36 mouse cellular contexts compared by ENCODE assay signal in genomic region chr14:118142283-118142682, GRCm38 (mm10).
"Had no signal": no experiment of that assay in that cellular context is flagged by ENCODE, and none has a peak within 500 bp of the region (broad histone marks: within the 10 kb centered on the region; RNA-seq: fewer than 3 reads in every experiment).

No protein-coding gene starts in this region.

- H3K27me3 ChIP-seq: heart, embryonic 12.5 days; heart, embryonic 13.5 days; heart, embryonic 15.5 days; hindbrain, embryonic 12.5 days; hindbrain, embryonic 13.5 days; hindbrain, embryonic 15.5 days; intestine, embryonic 15.5 days; kidney, embryonic 15.5 days had no signal

- H3K9ac ChIP-seq: heart, embryonic 12.5 days; heart, embryonic 13.5 days; heart, embryonic 15.5 days; hindbrain, embryonic 12.5 days; hindbrain, embryonic 13.5 days; hindbrain, embryonic 14.5 days; hindbrain, embryonic 15.5 days; intestine, embryonic 15.5 days; kidney, embryonic 15.5 days had no signal

- H3K27ac ChIP-seq: heart, embryonic 10.5 days; heart, embryonic 13.5 days; heart, embryonic 15.5 days; hindbrain, embryonic 10.5 days; hindbrain, embryonic 12.5 days; hindbrain, embryonic 13.5 days; hindbrain, embryonic 14.5 days; hindbrain, embryonic 15.5 days; hindbrain, postnatal 0 days; intestine, embryonic 15.5 days; kidney, embryonic 15.5 days; kidney, postnatal 0 days; layer of hippocampus, adult 2 months; left cerebral cortex, adult 2 months had no signal

- H3K9me3 ChIP-seq: heart, embryonic 10.5 days; heart, embryonic 12.5 days; heart, embryonic 13.5 days; heart, embryonic 15.5 days; hindbrain, embryonic 10.5 days; hindbrain, embryonic 12.5 days; hindbrain, embryonic 13.5 days; hindbrain, embryonic 15.5 days; intestine, embryonic 15.5 days; kidney, embryonic 15.5 days had no signal

- H3K4me3 ChIP-seq: heart, embryonic 10.5 days; heart, embryonic 12.5 days; heart, embryonic 13.5 days; heart, embryonic 15.5 days; hindbrain, embryonic 10.5 days; hindbrain, embryonic 12.5 days; hindbrain, embryonic 13.5 days; hindbrain, embryonic 15.5 days; intestine, embryonic 15.5 days; kidney, embryonic 15.5 days; layer of hippocampus, adult 2 months; left cerebral cortex, adult 2 months had no signal

- ATAC-seq: hindbrain, embryonic 16.5 days; hindbrain, postnatal 0 days; inflammation-experienced regulatory T-cells, adult 6 months; intestine, embryonic 15.5 days; intestine, embryonic 16.5 days; intestine, postnatal 0 days had no signal

- H3K4me1 ChIP-seq: intestine, embryonic 15.5 days had no signal

- DNase-seq: heart, postnatal 10 days; heart, postnatal 14 days; heart, postnatal 36 days; heart, postnatal 4 days; kidney, adult 11 months; kidney, adult 18-20 months; kidney, adult 2 months; kidney, adult 8-10 months; kidney, adult 9 months; kidney, postnatal 10 days; kidney, postnatal 14 days; kidney, postnatal 25 days; kidney, postnatal 36 days; kidney, postnatal 4 days; layer of hippocampus, adult 9-11 months; layer of hippocampus, postnatal 36 days had no signal

- H3K4me2 ChIP-seq: heart, embryonic 11.5 days; heart, embryonic 12.5 days; heart, embryonic 13.5 days; heart, embryonic 15.5 days; hindbrain, embryonic 12.5 days; hindbrain, embryonic 13.5 days; hindbrain, embryonic 14.5 days; hindbrain, embryonic 15.5 days; intestine, embryonic 15.5 days; kidney, embryonic 15.5 days had no signal
